Mouse (Mus musculus) kidney, embryonic 14.5 days (tissue): Measurements from ENCODE around the gene Trpc4ap. TPM values are rescaled to one million over a fixed set of nuclear protein-coding genes. Genes with fewer than 3 reads are reported as not detected.
"Not testable (repeated sequence)": the region's sequence is repeated elsewhere in the genome, so short reads cannot be mapped to it uniquely, and the experiment has no call there.

Experiments used
- ATAC-seq: fragments of 200-750 bp; cut with Nextera tagmentation; 2 replicates; pipeline ENCODE4 v1.8.0; 2017; ENCODE audit warnings: moderate number of reproducible peaks, mild to moderate bottlenecking, moderate TSS enrichment, moderate library complexity; ENCODE audit not compliant: low FRiP score, low TSS enrichment
- H3K27ac ChIP-seq: fragments of 300-500 bp; sonication (generic); 2 replicates; pipeline ENCODE4 v1.5.1; 2014; ENCODE audit warnings: low read depth, mild to moderate bottlenecking, low read length, moderate library complexity, mixed read lengths
- H3K27me3 ChIP-seq: fragments of 300-500 bp; sonication (generic); 2 replicates; pipeline ENCODE4 v1.6.1; 2014; ENCODE audit warnings: mild to moderate bottlenecking, low read length; ENCODE audit not compliant: control insufficient read depth, insufficient read depth
- H3K36me3 ChIP-seq: fragments of 300-500 bp; sonication (generic); 2 replicates; pipeline ENCODE4 v1.6.1; 2014; ENCODE audit warnings: low read length, mixed read lengths; ENCODE audit not compliant: control insufficient read depth, insufficient read depth
- H3K4me1 ChIP-seq: fragments of 300-500 bp; sonication (generic); 2 replicates; pipeline ENCODE4 v1.6.1; 2014; ENCODE audit warnings: low read length, mixed read lengths; ENCODE audit not compliant: control insufficient read depth, insufficient read depth
- H3K4me2 ChIP-seq: fragments of 300-500 bp; sonication (generic); replicated peaks from 2 replicates; pipeline ENCODE4 v1.6.1; 2014; ENCODE audit warnings: low read depth, mild to moderate bottlenecking, low read length
- H3K4me3 ChIP-seq: fragments of 300-500 bp; sonication (generic); 2 replicates; pipeline ENCODE4 v1.5.1; 2014; ENCODE audit warnings: mild to moderate bottlenecking, low read length
- H3K9ac ChIP-seq: fragments of 300-500 bp; sonication (generic); 2 replicates; pipeline ENCODE4 v1.6.1; 2014; ENCODE audit warnings: low read depth, mild to moderate bottlenecking, low read length, moderate library complexity
- H3K9me3 ChIP-seq: fragments of 300-500 bp; sonication (generic); 2 replicates; pipeline ENCODE4 v1.6.1; 2016; ENCODE audit warnings: low read length; ENCODE audit not compliant: control insufficient read depth
- WGBS: fragments of 180-500 bp; shearing (Covaris S2); extraction: QIAGEN DNeasy Blood & Tissue Kit; methylation state at CpG from one replicate; pipeline ENCODE4 v1.1.7; 2014; 5-methylcytosine and 5-hydroxymethylcytosine counted together
- polyA plus RNA-seq: library from polyadenylated mRNA; unstranded; fragments of >200 nt; fragmentation: Nextera tagmentation; extraction: Ambion mirVana; gene quantifications from 2 replicates; pipeline ENCODE4 v1.2.1, GENCODE M21; 2014

Gene Trpc4ap
- polyA plus RNA-seq, 1 experiment from 2014 or later, result 134 TPM

DNA sequence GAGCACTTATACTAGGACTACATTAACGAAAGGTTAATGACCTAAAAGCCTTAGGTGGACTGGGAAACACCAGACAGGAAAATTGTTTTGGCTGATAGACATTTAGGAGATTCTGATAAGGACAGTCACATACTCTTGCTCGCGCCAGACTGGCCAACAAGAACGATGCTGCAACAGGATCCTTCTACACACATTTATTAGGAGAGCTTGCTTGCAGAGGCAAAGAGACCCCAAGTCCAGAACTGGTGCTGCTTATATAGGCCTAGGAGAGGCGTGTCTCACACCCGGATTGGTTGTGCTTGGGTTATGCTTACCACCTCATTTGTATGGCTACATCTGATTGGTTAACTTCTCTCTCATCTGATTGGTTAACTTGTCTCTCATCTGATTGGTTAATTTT lies 6.3 kb upstream of the Trpc4ap start:
- not testable (repeated sequence) for H3K4me3 ChIP-seq, H3K9ac ChIP-seq, H3K27me3 ChIP-seq, H3K4me1 ChIP-seq, ATAC-seq, H3K9me3 ChIP-seq, H3K4me2 ChIP-seq, H3K27ac ChIP-seq, H3K36me3 ChIP-seq
- 90% methylated on average over 6 of the region's 6 CpGs for whole genome bisulfite sequencing

DNA sequence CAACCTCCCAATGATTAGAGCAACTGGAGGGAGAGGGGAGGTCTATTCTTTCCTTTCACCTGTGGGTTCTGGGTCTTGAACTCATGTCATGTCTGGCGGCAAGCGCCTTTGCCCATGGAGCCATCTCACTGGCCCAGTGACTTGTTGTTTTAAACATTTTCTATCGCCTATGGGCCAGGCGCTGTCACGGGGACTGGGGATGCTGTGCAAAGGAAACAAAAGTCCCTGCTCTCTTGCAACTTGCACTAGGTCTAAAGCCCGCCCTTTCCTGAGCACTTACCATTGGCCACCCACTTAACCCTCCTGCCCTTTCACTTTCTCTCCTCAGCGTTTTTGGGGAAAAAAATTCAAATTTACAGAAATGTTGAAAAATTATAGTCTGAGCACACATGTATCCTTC lies 4.7 kb upstream of the Trpc4ap start:
- 78% methylated on average over 7 of the region's 7 CpGs for WGBS
- H3K4me2 ChIP-seq, result no peak overlapping the region

DNA sequence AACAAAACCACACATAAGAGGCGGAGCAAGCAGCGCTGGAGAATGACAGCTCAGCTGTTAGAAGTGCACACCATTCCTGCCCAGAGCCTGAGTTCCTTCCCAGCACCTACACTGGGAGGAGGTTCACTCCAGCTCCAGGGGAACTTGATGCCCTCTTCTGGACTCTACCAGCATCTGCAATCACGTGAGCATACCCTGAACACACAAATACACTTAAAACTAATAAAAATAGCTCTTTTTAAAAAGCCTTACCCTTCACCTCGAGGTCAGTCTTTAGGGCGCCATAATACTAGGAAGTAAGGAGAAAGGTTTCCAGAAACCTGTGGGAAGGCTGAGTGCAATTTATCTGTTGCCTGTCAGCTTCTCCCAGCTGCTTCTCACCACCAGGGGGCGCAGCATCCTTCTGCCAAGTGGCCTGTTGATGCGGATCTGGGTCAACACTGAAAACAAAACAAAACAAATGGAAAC lies 3.9 kb upstream of the Trpc4ap start:
- H3K27me3 ChIP-seq, result no peaks in the 10 kb centered on the region
- ATAC-seq, result no peak
- WGBS, result 19% methylated on average over 7 of the region's 7 CpGs

More for the DNA sequence above, 4.7 kb upstream of the Trpc4ap start:
- H3K27ac ChIP-seq, result no peak overlapping the region
- no peak overlapping the region for H3K4me3 ChIP-seq
- H3K36me3 ChIP-seq, result no peaks in the 10 kb centered on the region
- H3K27me3 ChIP-seq, result no peaks in the 10 kb centered on the region
- H3K4me1 ChIP-seq, result no peaks in the 10 kb centered on the region
- no peak overlapping the region for H3K9ac ChIP-seq
- no peaks in the 10 kb centered on the region for H3K9me3 ChIP-seq
- no peak for ATAC-seq

DNA sequence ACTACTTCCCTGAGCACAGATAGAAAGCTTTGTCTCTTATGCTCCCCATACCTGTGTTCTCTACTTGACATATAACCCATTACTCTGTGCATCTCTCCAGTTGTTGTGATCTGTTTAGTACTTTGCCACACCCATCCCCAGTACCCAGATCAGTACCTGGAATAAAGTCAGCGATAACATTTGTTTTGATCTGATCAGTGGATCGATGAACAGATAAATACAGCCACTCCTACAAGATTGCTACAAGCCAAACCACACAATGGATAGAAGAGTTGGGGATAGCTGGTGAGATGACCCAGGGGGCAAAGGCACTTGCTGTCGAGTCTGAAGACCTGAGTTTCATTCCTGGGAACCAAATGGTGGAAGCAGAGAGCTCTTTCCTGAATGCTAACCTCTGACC lies 3.1 kb upstream of the Trpc4ap start:
- Histone ChIP-seq H3K27me3 (no peaks in the 10 kb centered on the region), H3K4me2 (no peak overlapping the region), H3K9ac (no peak overlapping the region), H3K36me3 (no peaks in the 10 kb centered on the region), H3K27ac (no peak overlapping the region), H3K4me1 (peaks cover 10% of the 10 kb centered on the region; the same call in 1 of the 2 replicates), H3K9me3 (no peaks in the 10 kb centered on the region), H3K4me3 (no peak overlapping the region)
- no peak for ATAC-seq
- WGBS, result 71% methylated on average over 3 of the region's 3 CpGs

More for the DNA sequence above, 3.9 kb upstream of the Trpc4ap start:
- H3K9me3 ChIP-seq, result no peaks in the 10 kb centered on the region
- H3K4me2 ChIP-seq, result no peak overlapping the region
- no peaks in the 10 kb centered on the region for H3K36me3 ChIP-seq
- H3K9ac ChIP-seq, result no peak overlapping the region
- no peak overlapping the region for H3K27ac ChIP-seq
- H3K4me1 ChIP-seq, result peaks cover 2% of the 10 kb centered on the region; the same call in 1 of the 2 replicates
- H3K4me3 ChIP-seq, result no peak overlapping the region

DNA sequence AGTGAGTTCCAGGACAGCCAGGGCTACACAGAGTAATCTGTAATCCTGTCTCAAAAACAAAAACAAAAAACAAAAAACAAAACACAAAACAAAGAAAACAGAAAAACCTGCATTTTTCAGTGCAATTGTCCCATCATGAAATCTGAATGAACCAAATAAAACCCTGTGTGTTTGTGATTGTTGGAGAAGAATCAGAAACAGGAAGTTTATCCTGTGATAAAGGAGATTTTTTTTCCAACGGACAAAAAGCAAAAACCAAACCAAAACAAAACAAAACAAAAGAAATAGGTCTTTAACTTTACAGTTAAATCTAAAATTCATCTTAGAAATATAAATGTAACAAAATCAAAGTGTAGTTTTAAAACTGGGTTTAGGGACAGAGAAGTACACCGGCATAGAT lies 2.4 kb upstream of the Trpc4ap start:
- no peaks in the 10 kb centered on the region for H3K9me3 ChIP-seq
- ATAC-seq, result no peak
- peaks cover 14% of the 10 kb centered on the region; the same call in 1 of the 2 replicates for H3K4me1 ChIP-seq
- H3K9ac ChIP-seq, result no peak overlapping the region
- no peak overlapping the region for H3K27ac ChIP-seq
- H3K36me3 ChIP-seq, result no peaks in the 10 kb centered on the region
- H3K4me2 ChIP-seq, result no peak overlapping the region
- no peak overlapping the region for H3K4me3 ChIP-seq
- 70% methylated on average over 2 of the region's 2 CpGs for WGBS
- H3K27me3 ChIP-seq, result no peaks in the 10 kb centered on the region

DNA sequence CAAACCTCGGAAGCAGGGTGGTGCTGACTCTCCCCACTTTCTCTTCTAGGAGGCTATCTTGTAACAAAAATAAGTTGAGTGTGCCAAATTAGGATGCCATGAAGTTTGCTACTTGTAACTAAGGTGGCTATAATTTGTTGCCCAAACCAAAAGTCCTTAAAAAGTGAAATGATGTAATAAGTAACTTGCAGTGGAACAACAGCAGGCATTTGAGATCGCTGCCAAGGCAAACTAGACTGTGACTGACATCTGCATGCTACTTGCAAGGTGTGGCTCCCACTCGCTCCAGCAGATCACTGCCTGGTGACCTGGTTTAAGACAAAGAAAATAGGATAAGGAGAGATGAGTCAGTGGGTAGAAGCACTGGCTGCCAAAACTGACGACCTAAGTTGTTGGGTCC lies 952 bp upstream of the Trpc4ap start:
- Histone ChIP-seq H3K4me1 (peaks cover 23% of the 10 kb centered on the region; the same call in 1 of the 2 replicates), H3K36me3 (no peaks in the 10 kb centered on the region), H3K9ac (no peak overlapping the region), H3K4me2 (no peak overlapping the region), H3K9me3 (no peaks in the 10 kb centered on the region), H3K4me3 (no peak overlapping the region), H3K27me3 (no peaks in the 10 kb centered on the region), H3K27ac (no peak overlapping the region)
- ATAC-seq, result no peak
- WGBS, result 79% methylated on average over 4 of the region's 4 CpGs

DNA sequence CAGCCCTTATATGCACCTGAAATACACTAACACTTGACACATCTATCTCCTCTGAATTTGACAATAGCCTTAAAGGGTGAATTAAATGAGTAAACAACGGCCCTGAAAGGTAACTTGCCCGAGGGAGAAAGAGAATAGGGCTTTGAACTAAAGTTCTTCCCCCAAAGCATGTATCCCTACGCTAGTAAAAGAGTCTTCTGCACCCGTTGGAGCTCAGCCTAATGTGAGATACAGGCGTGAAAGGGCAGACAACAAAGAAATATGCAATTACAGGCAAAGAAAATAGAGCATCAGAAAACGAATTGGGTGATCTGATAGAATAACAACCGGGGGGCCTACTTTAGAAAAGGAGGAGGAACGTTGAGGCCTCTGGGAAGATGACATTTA lies 855 bp downstream of the Trpc4ap start:
- Histone ChIP-seq H3K27ac (peak overlapping the region; percentile 88; the same call in 1 of the 2 replicates), H3K9me3 (no peaks in the 10 kb centered on the region), H3K4me2 (peak overlapping the region; percentile 75), H3K27me3 (no peaks in the 10 kb centered on the region), H3K9ac (peak overlapping the region; percentile 95), H3K4me3 (peak overlapping the region; percentile 94), H3K4me1 (peaks cover 23% of the 10 kb centered on the region; the same call in 1 of the 2 replicates), H3K36me3 (peaks cover 12% of the 10 kb centered on the region; the same call in 1 of the 2 replicates)
- ATAC-seq, result no peak
- WGBS, result 4% methylated on average over 8 of the region's 8 CpGs

DNA sequence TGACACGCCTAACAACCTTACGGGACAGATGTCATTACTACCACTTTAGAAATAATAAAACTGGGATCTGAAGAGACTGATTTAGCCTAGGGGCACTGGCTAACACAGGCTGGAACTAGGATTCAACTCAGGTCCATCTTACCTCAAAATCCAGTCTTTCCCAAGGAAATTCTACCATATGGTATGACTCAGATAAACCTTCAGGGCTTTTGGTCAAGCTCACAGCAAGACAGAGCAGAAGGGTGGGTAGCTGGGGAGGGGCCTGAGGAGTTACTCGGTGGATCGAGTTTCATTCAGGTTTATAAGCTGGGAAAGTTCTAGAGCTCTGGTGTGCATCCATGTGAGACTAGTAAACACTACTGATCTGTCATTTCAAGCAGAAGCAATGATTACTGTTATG lies 3.0 kb downstream of the Trpc4ap start:
- H3K4me1 ChIP-seq, result peaks cover 23% of the 10 kb centered on the region; the same call in 1 of the 2 replicates
- H3K9me3 ChIP-seq, result no peaks in the 10 kb centered on the region
- no peak overlapping the region for H3K9ac ChIP-seq
- WGBS, result 54% methylated on average over 4 of the region's 4 CpGs
- peaks cover 12% of the 10 kb centered on the region; the same call in 1 of the 2 replicates for H3K36me3 ChIP-seq
- H3K4me2 ChIP-seq, result no peak overlapping the region
- H3K4me3 ChIP-seq, result no peak overlapping the region
- H3K27ac ChIP-seq, result no peak overlapping the region
- no peak for ATAC-seq
- no peaks in the 10 kb centered on the region for H3K27me3 ChIP-seq

DNA sequence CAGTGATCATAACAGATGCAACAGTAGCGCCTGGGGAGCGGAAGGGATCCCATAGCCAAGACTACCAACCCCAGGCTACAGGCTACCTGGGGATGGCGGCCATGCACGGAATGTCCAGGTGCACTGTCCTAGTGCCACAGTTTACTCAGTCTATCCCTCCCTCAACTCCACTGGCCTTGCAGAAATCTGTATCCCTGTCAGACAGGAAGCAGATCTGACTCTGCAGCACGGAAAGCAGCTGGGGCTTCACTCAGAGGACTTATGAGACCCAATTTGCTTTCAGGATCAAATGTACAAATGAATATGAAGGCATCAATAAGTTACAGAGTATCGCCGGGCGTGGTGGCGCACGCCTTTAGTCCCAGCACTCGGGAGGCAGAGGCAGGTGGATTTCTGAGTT lies 4.4 kb downstream of the Trpc4ap start:
- H3K9ac ChIP-seq, result no peak overlapping the region
- H3K36me3 ChIP-seq, result peaks cover 12% of the 10 kb centered on the region; the same call in 1 of the 2 replicates
- peaks cover 23% of the 10 kb centered on the region; the same call in 1 of the 2 replicates for H3K4me1 ChIP-seq
- WGBS, result 93% methylated on average over 11 of the region's 11 CpGs
- H3K27ac ChIP-seq, result no peak overlapping the region
- ATAC-seq, result no peak
- no peak overlapping the region for H3K4me3 ChIP-seq
- H3K27me3 ChIP-seq, result no peaks in the 10 kb centered on the region
- no peaks in the 10 kb centered on the region for H3K9me3 ChIP-seq
- no peak overlapping the region for H3K4me2 ChIP-seq
